Mouse (Mus musculus): ENCODE measurements around the gene Trim9. TPM values are rescaled to one million over a fixed set of nuclear protein-coding genes. Genes with fewer than 3 reads are reported as not detected.
A peak's percentile ranks its signal among the peaks of the same experiment; 100 is the strongest.

Trim9 gene
- total and polyA plus RNA-seq, 2 experiments from 2014 or later, result 120 to 234 TPM

GRCm38 (mm10) chr12:70247683-70248474, 99.5 kb downstream of the Trim9 start:
- H3K36me3 ChIP-seq (ENCODE audit: insufficient read depth, low read length), result peaks cover 9% of the 10 kb centered on the region; the same call in 1 of the 2 replicates
- no peaks in the 10 kb centered on the region for H3K9me3 ChIP-seq (ENCODE audit: low read length)
- WGBS, result 34% methylated on average over 15 of the region's 15 CpGs
- H3K27me3 ChIP-seq (ENCODE audit: insufficient read depth, low read length), result no peaks in the 10 kb centered on the region
- H3K9ac ChIP-seq (replicated peaks; ENCODE audit: low read length, poor library complexity, severe bottlenecking), result no peak overlapping the region
- TF ChIP-seq CTCF (IDR thresholded peaks at IDR 0.05), result no peak
- H3K4me1 ChIP-seq (ENCODE audit: insufficient read depth, low read length), result no peaks in the 10 kb centered on the region
- H3K4me2 ChIP-seq (ENCODE audit: low read depth, low read length, poor library complexity, severe bottlenecking), result no peak overlapping the region
- DNase-seq (ENCODE audit: low spot score) (no peak), ATAC-seq (ENCODE audit: low FRiP score) (no peak)
- H3K27ac ChIP-seq (ENCODE audit: low read depth, low read length), result no peak overlapping the region
- no peak overlapping the region for H3K4me3 ChIP-seq (ENCODE audit: low read depth, low read length)

GRCm38 (mm10) chr12:70242550-70242949, 104.9 kb downstream of the Trim9 start:
- H3K36me3 ChIP-seq (ENCODE audit: insufficient read depth, low read length), result peaks cover 6% of the 10 kb centered on the region; the same call in 1 of the 2 replicates
- ATAC-seq (ENCODE audit: low FRiP score) (no peak), DNase-seq (ENCODE audit: low spot score) (no peak)
- H3K4me2 ChIP-seq (ENCODE audit: low read depth, low read length, poor library complexity, severe bottlenecking), result no peak overlapping the region
- 88% methylated on average over 7 of the region's 7 CpGs for WGBS
- no peaks in the 10 kb centered on the region for H3K27me3 ChIP-seq (ENCODE audit: insufficient read depth, low read length)
- no peak overlapping the region for H3K4me3 ChIP-seq (ENCODE audit: low read depth, low read length)
- H3K27ac ChIP-seq (ENCODE audit: low read depth, low read length), result no peak overlapping the region
- no peaks in the 10 kb centered on the region for H3K4me1 ChIP-seq (ENCODE audit: insufficient read depth, low read length)
- no peaks in the 10 kb centered on the region for H3K9me3 ChIP-seq (ENCODE audit: low read length)
- TF ChIP-seq CTCF (IDR thresholded peaks at IDR 0.05), result no peak
- H3K9ac ChIP-seq (replicated peaks; ENCODE audit: low read length, poor library complexity, severe bottlenecking), result no peak overlapping the region

GRCm38 (mm10) chr12:70239741-70240140, 107.7 kb downstream of the Trim9 start:
- 76% methylated on average over 5 of the region's 5 CpGs for WGBS
- H3K36me3 ChIP-seq (ENCODE audit: insufficient read depth, low read length), result no peaks in the 10 kb centered on the region
- H3K4me2 ChIP-seq (ENCODE audit: low read depth, low read length, poor library complexity, severe bottlenecking), result no peak overlapping the region
- no peaks in the 10 kb centered on the region for H3K4me1 ChIP-seq (ENCODE audit: insufficient read depth, low read length)
- H3K27me3 ChIP-seq (ENCODE audit: insufficient read depth, low read length), result no peaks in the 10 kb centered on the region
- no peak for TF ChIP-seq CTCF (IDR thresholded peaks at IDR 0.05)
- DNase-seq (ENCODE audit: low spot score) (no peak), ATAC-seq (ENCODE audit: low FRiP score) (no peak)
- H3K9ac ChIP-seq (replicated peaks; ENCODE audit: low read length, poor library complexity, severe bottlenecking), result no peak overlapping the region
- no peak overlapping the region for H3K4me3 ChIP-seq (ENCODE audit: low read depth, low read length)
- no peak overlapping the region for H3K27ac ChIP-seq (ENCODE audit: low read depth, low read length)
- H3K9me3 ChIP-seq (ENCODE audit: low read length), result no peaks in the 10 kb centered on the region

DNA sequence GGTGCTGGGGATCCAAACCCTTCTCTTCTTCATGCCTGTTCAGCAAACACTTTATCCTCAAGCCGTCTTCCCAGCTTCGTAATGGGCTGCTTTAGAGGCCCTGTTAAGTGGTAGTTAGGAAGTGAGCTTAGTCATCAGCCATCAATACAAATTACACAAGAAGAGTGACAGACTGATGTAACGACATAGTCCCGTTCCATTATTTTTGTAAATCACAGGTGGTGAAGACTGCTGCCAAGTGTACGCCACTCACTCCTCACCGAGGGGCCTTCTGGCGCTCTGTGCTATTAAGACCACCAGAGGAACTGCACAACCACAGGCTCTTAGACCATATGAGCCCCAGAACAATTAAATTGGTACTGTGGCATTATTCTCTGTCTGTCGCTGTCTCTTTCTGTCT, 108.8 kb downstream of the Trim9 start:
- H3K36me3 ChIP-seq (ENCODE audit: insufficient read depth, low read length), result no peaks in the 10 kb centered on the region
- H3K27me3 ChIP-seq (ENCODE audit: insufficient read depth, low read length), result no peaks in the 10 kb centered on the region
- 64% methylated on average over 8 of the region's 8 CpGs for WGBS
- no peak overlapping the region for H3K4me2 ChIP-seq (ENCODE audit: low read depth, low read length, poor library complexity, severe bottlenecking)
- ATAC-seq (ENCODE audit: low FRiP score), result no peak
- no peaks in the 10 kb centered on the region for H3K4me1 ChIP-seq (ENCODE audit: insufficient read depth, low read length)
- TF ChIP-seq CTCF (IDR thresholded peaks at IDR 0.05), result no peak
- no peak overlapping the region for H3K4me3 ChIP-seq (ENCODE audit: low read depth, low read length)
- DNase-seq (ENCODE audit: low spot score), result no peak
- no peaks in the 10 kb centered on the region for H3K9me3 ChIP-seq (ENCODE audit: low read length)
- no peak overlapping the region for H3K9ac ChIP-seq (replicated peaks; ENCODE audit: low read length, poor library complexity, severe bottlenecking)
- no peak overlapping the region for H3K27ac ChIP-seq (ENCODE audit: low read depth, low read length)

GRCm38 (mm10) chr12:70234938-70235484, 112.4 kb downstream of the Trim9 start:
- ATAC-seq (ENCODE audit: low FRiP score) (peak; percentile 71), DNase-seq (ENCODE audit: low spot score) (peak; percentile 88)
- no peaks in the 10 kb centered on the region for H3K9me3 ChIP-seq (ENCODE audit: low read length)
- H3K27ac ChIP-seq (ENCODE audit: low read depth, low read length), result 0 out of 2 replicates have a peak overlapping the region, but pooled peaks have one; percentile 43
- H3K36me3 ChIP-seq (ENCODE audit: insufficient read depth, low read length), result no peaks in the 10 kb centered on the region
- 3% methylated on average over 13 of the region's 13 CpGs for WGBS
- peak overlapping the region; percentile 28 for H3K4me3 ChIP-seq (ENCODE audit: low read depth, low read length)
- peak overlapping the region; percentile 46; the same call in 1 of the 2 replicates for H3K9ac ChIP-seq (replicated peaks; ENCODE audit: low read length, poor library complexity, severe bottlenecking)
- H3K4me2 ChIP-seq (ENCODE audit: low read depth, low read length, poor library complexity, severe bottlenecking), result peak overlapping the region; percentile 73
- peak; percentile 92 for TF ChIP-seq CTCF (IDR thresholded peaks at IDR 0.05)
- H3K4me1 ChIP-seq (ENCODE audit: insufficient read depth, low read length), result no peaks in the 10 kb centered on the region
- H3K27me3 ChIP-seq (ENCODE audit: insufficient read depth, low read length), result no peaks in the 10 kb centered on the region

GRCm38 (mm10) chr12:70234411-70234810, 113.0 kb downstream of the Trim9 start:
- H3K4me2 ChIP-seq (ENCODE audit: low read depth, low read length, poor library complexity, severe bottlenecking), result no peak overlapping the region
- no peaks in the 10 kb centered on the region for H3K9me3 ChIP-seq (ENCODE audit: low read length)
- no peak overlapping the region for H3K9ac ChIP-seq (replicated peaks; ENCODE audit: low read length, poor library complexity, severe bottlenecking)
- H3K36me3 ChIP-seq (ENCODE audit: insufficient read depth, low read length), result no peaks in the 10 kb centered on the region
- peak; percentile 84 for DNase-seq (ENCODE audit: low spot score)
- no peak overlapping the region for H3K4me3 ChIP-seq (ENCODE audit: low read depth, low read length)
- TF ChIP-seq CTCF (IDR thresholded peaks at IDR 0.05), result peak; percentile 91
- ATAC-seq (ENCODE audit: low FRiP score), result peak; percentile 76
- no peak overlapping the region for H3K27ac ChIP-seq (ENCODE audit: low read depth, low read length)
- no peaks in the 10 kb centered on the region for H3K27me3 ChIP-seq (ENCODE audit: insufficient read depth, low read length)
- WGBS, result 2% methylated on average over 6 of the region's 6 CpGs
- H3K4me1 ChIP-seq (ENCODE audit: insufficient read depth, low read length), result no peaks in the 10 kb centered on the region

Data from midbrain, postnatal 0 days (tissue).